Mouse (Mus musculus) heart, embryonic 16.5 days (tissue): ENCODE measurements at regions not wholly inside any gene's neighbourhood (a gene's known extent, or its start where the extent isn't known, plus 50 kb on each side); places are given as distances from the start of the nearest gene placed in this dataset.

Experiments used
- ATAC-seq: fragments of 200-750 bp; cut with Nextera tagmentation; replicated peaks from 2 replicates; pipeline ENCODE4 v1.8.0; 2017; ENCODE audit warnings: moderate number of reproducible peaks; ENCODE audit not compliant: insufficient read depth, low FRiP score; ENCODE audit errors: extremely low read depth
- H3K27ac ChIP-seq: fragments of 300-500 bp; sonication (generic); 2 replicates; pipeline ENCODE4 v1.5.1; 2014; ENCODE audit warnings: mild to moderate bottlenecking, low read length, control low read depth, moderate library complexity
- H3K27me3 ChIP-seq: fragments of 300-500 bp; sonication (generic); 2 replicates; pipeline ENCODE4 v1.6.1; 2014; ENCODE audit warnings: low read length, mixed read lengths; ENCODE audit not compliant: control insufficient read depth, insufficient read depth
- H3K36me3 ChIP-seq: fragments of 300-500 bp; sonication (generic); 2 replicates; pipeline ENCODE4 v1.6.1; 2014; ENCODE audit not compliant: control insufficient read depth, insufficient read depth
- H3K4me1 ChIP-seq: fragments of 300-500 bp; sonication (generic); 2 replicates; pipeline ENCODE4 v1.6.1; 2014; ENCODE audit warnings: low read length, mixed read lengths; ENCODE audit not compliant: control insufficient read depth, insufficient read depth
- H3K4me2 ChIP-seq: fragments of 300-500 bp; sonication (generic); 2 replicates; pipeline ENCODE4 v1.6.1; 2014; ENCODE audit warnings: low read depth, mild to moderate bottlenecking, control low read depth, low read length
- H3K4me3 ChIP-seq: fragments of 300-500 bp; sonication (generic); 2 replicates; pipeline ENCODE4 v1.5.1; 2014; ENCODE audit warnings: mild to moderate bottlenecking, control low read depth, low read length
- H3K9ac ChIP-seq: fragments of 300-500 bp; sonication (generic); 2 replicates; pipeline ENCODE4 v1.6.1; 2014; ENCODE audit warnings: low read length, control low read depth
- H3K9me3 ChIP-seq: fragments of 300-500 bp; sonication (generic); replicated peaks from 2 replicates; pipeline ENCODE4 v1.6.1; 2016; ENCODE audit warnings: low read length; ENCODE audit not compliant: control insufficient read depth
- WGBS: fragments of 180-500 bp; shearing (Covaris S2); extraction: QIAGEN DNeasy Blood & Tissue Kit; methylation state at CpG from one replicate; pipeline ENCODE4 v1.1.7; 2014; 5-methylcytosine and 5-hydroxymethylcytosine counted together

- WGBS = 69% methylated on average over 12 of the region's 12 CpGs
- Histone ChIP-seq H3K27me3 (no peaks in the 10 kb centered on the region), H3K4me2 (no peak overlapping the region), H3K4me1 (no peaks in the 10 kb centered on the region), H3K9me3 (0 out of 2 replicates have a peak, but pooled peaks cover 4% of the 10 kb centered on the region), H3K27ac (no peak overlapping the region), H3K4me3 (no peak overlapping the region), H3K9ac (no peak overlapping the region), H3K36me3 (no peaks in the 10 kb centered on the region)
- no peak for ATAC-seq
Measured at GRCm38 (mm10) chr4:124113856-124114345, 196.1 kb upstream of the 4930535I16Rik start.

- H3K36me3 ChIP-seq = no peaks in the 10 kb centered on the region
- H3K4me2 ChIP-seq = no peak overlapping the region
- 60% methylated on average over 8 of the region's 8 CpGs for WGBS
- ATAC-seq = no peak
- H3K27ac ChIP-seq = no peak overlapping the region
- no peak overlapping the region for H3K4me3 ChIP-seq
- no peaks in the 10 kb centered on the region for H3K4me1 ChIP-seq
- H3K9ac ChIP-seq = no peak overlapping the region
- 0 out of 2 replicates have a peak, but pooled peaks cover 4% of the 10 kb centered on the region for H3K9me3 ChIP-seq
- H3K27me3 ChIP-seq = no peaks in the 10 kb centered on the region
Measured at GRCm38 (mm10) chr4:124110705-124111104, 192.9 kb upstream of the 4930535I16Rik start.

GRCm38 (mm10) chr4:124109371-124109770 lies 191.5 kb upstream of the 4930535I16Rik start:
- Histone ChIP-seq H3K9ac (no peak overlapping the region), H3K27me3 (no peaks in the 10 kb centered on the region), H3K4me1 (no peaks in the 10 kb centered on the region), H3K36me3 (no peaks in the 10 kb centered on the region), H3K27ac (no peak overlapping the region), H3K9me3 (0 out of 2 replicates have a peak, but pooled peaks cover 4% of the 10 kb centered on the region), H3K4me3 (no peak overlapping the region), H3K4me2 (no peak overlapping the region)
- ATAC-seq = no peak
- 66% methylated on average over 3 of the region's 3 CpGs for WGBS

GRCm38 (mm10) chr4:124102684-124103083 lies 184.9 kb upstream of the 4930535I16Rik start:
- Histone ChIP-seq H3K4me3 (no peak overlapping the region), H3K27me3 (no peaks in the 10 kb centered on the region), H3K9ac (no peak overlapping the region), H3K27ac (no peak overlapping the region), H3K36me3 (no peaks in the 10 kb centered on the region), H3K4me2 (no peak overlapping the region), H3K4me1 (no peaks in the 10 kb centered on the region), H3K9me3 (peaks cover 4% of the 10 kb centered on the region; the same call in 1 of the 2 replicates)
- no peak for ATAC-seq
- 26% methylated on average over 2 of the region's 2 CpGs for WGBS

GRCm38 (mm10) chr4:124086801-124087200 lies 169.0 kb upstream of the 4930535I16Rik start:
- no peaks in the 10 kb centered on the region for H3K36me3 ChIP-seq
- H3K4me3 ChIP-seq = no peak overlapping the region
- H3K4me1 ChIP-seq = no peaks in the 10 kb centered on the region
- no peaks in the 10 kb centered on the region for H3K9me3 ChIP-seq
- H3K9ac ChIP-seq = no peak overlapping the region
- H3K4me2 ChIP-seq = no peak overlapping the region
- no peak overlapping the region for H3K27ac ChIP-seq
- ATAC-seq = no peak
- H3K27me3 ChIP-seq = no peaks in the 10 kb centered on the region
- WGBS = 78% methylated on average over 7 of the region's 7 CpGs

- Histone ChIP-seq H3K36me3 (no peaks in the 10 kb centered on the region), H3K27me3 (no peaks in the 10 kb centered on the region), H3K4me3 (no peak overlapping the region), H3K4me1 (no peaks in the 10 kb centered on the region), H3K9me3 (no peaks in the 10 kb centered on the region), H3K27ac (no peak overlapping the region), H3K4me2 (no peak overlapping the region), H3K9ac (no peak overlapping the region)
- WGBS = 75% methylated on average over 7 of the region's 7 CpGs
- ATAC-seq = no peak
Measured at GRCm38 (mm10) chr4:124086254-124086653, 168.4 kb upstream of the 4930535I16Rik start.

- Histone ChIP-seq H3K4me1 (no peaks in the 10 kb centered on the region), H3K27me3 (no peaks in the 10 kb centered on the region), H3K36me3 (no peaks in the 10 kb centered on the region), H3K27ac (no peak overlapping the region), H3K4me2 (no peak overlapping the region), H3K9me3 (no peaks in the 10 kb centered on the region), H3K9ac (no peak overlapping the region), H3K4me3 (no peak overlapping the region)
- WGBS = 43% methylated on average over 3 of the region's 3 CpGs
- no peak for ATAC-seq
Measured at GRCm38 (mm10) chr4:124079603-124080002, 161.8 kb upstream of the 4930535I16Rik start.

GRCm38 (mm10) chr4:124075551-124075950 lies 157.7 kb upstream of the 4930535I16Rik start:
- WGBS = 75% methylated on average over 5 of the region's 5 CpGs
- no peak overlapping the region for H3K4me3 ChIP-seq
- ATAC-seq = no peak
- no peak overlapping the region for H3K4me2 ChIP-seq
- H3K27me3 ChIP-seq = no peaks in the 10 kb centered on the region
- no peaks in the 10 kb centered on the region for H3K4me1 ChIP-seq
- no peak overlapping the region for H3K27ac ChIP-seq
- H3K9me3 ChIP-seq = no peaks in the 10 kb centered on the region
- no peaks in the 10 kb centered on the region for H3K36me3 ChIP-seq
- H3K9ac ChIP-seq = no peak overlapping the region

GRCm38 (mm10) chr4:124073646-124074045 lies 155.8 kb upstream of the 4930535I16Rik start:
- ATAC-seq = no peak
- no peaks in the 10 kb centered on the region for H3K36me3 ChIP-seq

More at GRCm38 (mm10) chr4:124073646-124074045, 155.8 kb upstream of the 4930535I16Rik start:
- Histone ChIP-seq H3K9me3 (no peaks in the 10 kb centered on the region), H3K27ac (no peak overlapping the region), H3K4me2 (no peak overlapping the region), H3K27me3 (no peaks in the 10 kb centered on the region), H3K4me1 (no peaks in the 10 kb centered on the region), H3K4me3 (no peak overlapping the region), H3K9ac (no peak overlapping the region)
- WGBS = 71% methylated on average over 1 of the region's 1 CpGs
